Mouse (Mus musculus): ENCODE data around the gene Entpd7. TPM values are rescaled to one million over a fixed set of nuclear protein-coding genes. Genes with fewer than 3 reads are reported as not detected.

Gene Entpd7
- total and polyA plus RNA-seq, 2 experiments from 2014 or later = 6.9 to 8.2 TPM

GRCm38 (mm10) chr19:43754872-43755271 is 65.4 kb downstream of the Entpd7 start:
- TF ChIP-seq CTCF (IDR thresholded peaks at IDR 0.05) = no peak
- Histone ChIP-seq H3K9ac (replicated peaks; ENCODE audit: low read length, poor library complexity, severe bottlenecking) (no peak overlapping the region), H3K9me3 (ENCODE audit: low read length) (no peaks in the 10 kb centered on the region), H3K4me2 (ENCODE audit: low read depth, low read length, poor library complexity, severe bottlenecking) (no peak overlapping the region), H3K4me1 (ENCODE audit: insufficient read depth, low read length) (no peaks in the 10 kb centered on the region), H3K36me3 (ENCODE audit: insufficient read depth, low read length) (0 out of 2 replicates have a peak, but pooled peaks cover 3% of the 10 kb centered on the region), H3K27me3 (ENCODE audit: insufficient read depth, low read length) (no peaks in the 10 kb centered on the region), H3K4me3 (ENCODE audit: low read depth, low read length) (no peak overlapping the region), H3K27ac (ENCODE audit: low read depth, low read length) (no peak overlapping the region)
- ATAC-seq (ENCODE audit: low FRiP score) = no peak
- no peak for DNase-seq (ENCODE audit: low spot score)
- 74% methylated on average over 2 of the region's 2 CpGs for WGBS

- no peak overlapping the region for H3K9ac ChIP-seq (replicated peaks; ENCODE audit: low read length, poor library complexity, severe bottlenecking)
- H3K27ac ChIP-seq (ENCODE audit: low read depth, low read length) = no peak overlapping the region
- H3K9me3 ChIP-seq (ENCODE audit: low read length) = no peaks in the 10 kb centered on the region
- no peak for ATAC-seq (ENCODE audit: low FRiP score)
- peak; percentile 77 for TF ChIP-seq CTCF (IDR thresholded peaks at IDR 0.05)
- H3K4me1 ChIP-seq (ENCODE audit: insufficient read depth, low read length) = no peaks in the 10 kb centered on the region
- no peak overlapping the region for H3K4me2 ChIP-seq (ENCODE audit: low read depth, low read length, poor library complexity, severe bottlenecking)
- no peak overlapping the region for H3K4me3 ChIP-seq (ENCODE audit: low read depth, low read length)
- no peaks in the 10 kb centered on the region for H3K27me3 ChIP-seq (ENCODE audit: insufficient read depth, low read length)
- peak; percentile 67 for DNase-seq (ENCODE audit: low spot score)
- 21% methylated on average over 6 of the region's 6 CpGs for WGBS
- no peaks in the 10 kb centered on the region for H3K36me3 ChIP-seq (ENCODE audit: insufficient read depth, low read length)
These were observed 71.0 kb downstream of the Entpd7 start for GRCm38 (mm10) chr19:43760504-43760903.

DNA sequence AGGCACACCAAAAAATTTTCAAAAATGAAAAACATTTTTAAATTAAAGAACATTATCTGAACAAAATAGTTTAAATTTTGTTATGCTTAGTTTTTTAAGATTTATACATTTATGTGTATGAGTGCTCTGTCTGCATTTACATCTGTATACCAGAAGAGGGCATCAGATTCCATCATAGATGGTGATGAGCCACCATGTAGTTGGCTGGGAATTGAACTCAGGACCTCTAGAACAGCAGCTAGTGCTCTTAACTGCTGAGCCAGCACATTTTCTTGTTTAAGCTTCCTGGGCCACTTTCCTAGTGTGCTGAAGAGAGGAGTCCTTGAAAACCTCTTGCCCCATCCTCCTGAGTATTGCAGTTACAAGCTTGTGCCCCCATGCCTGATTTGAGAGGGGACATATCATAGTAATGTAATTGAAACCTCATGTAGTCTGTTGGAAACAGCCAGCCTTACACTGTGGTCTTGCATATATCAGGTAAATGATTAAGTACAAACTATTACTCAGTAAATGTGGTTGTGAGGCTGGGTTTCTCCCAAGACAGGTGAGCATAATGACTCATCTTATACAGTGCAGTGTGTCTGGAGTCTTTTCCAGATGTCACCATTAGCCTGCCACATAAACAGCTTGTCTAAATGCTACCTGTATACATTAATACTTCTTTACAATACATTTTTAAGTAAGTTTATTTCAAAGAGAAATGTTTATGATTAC is 72.2 kb downstream of the Entpd7 start:
- TF ChIP-seq CTCF (IDR thresholded peaks at IDR 0.05) = 0 out of 2 replicates have a peak, but pooled peaks have one; percentile 7
- no peaks in the 10 kb centered on the region for H3K27me3 ChIP-seq (ENCODE audit: insufficient read depth, low read length)
- no peak overlapping the region for H3K4me3 ChIP-seq (ENCODE audit: low read depth, low read length)
- no peaks in the 10 kb centered on the region for H3K4me1 ChIP-seq (ENCODE audit: insufficient read depth, low read length)
- H3K9ac ChIP-seq (replicated peaks; ENCODE audit: low read length, poor library complexity, severe bottlenecking) = no peak overlapping the region
- H3K27ac ChIP-seq (ENCODE audit: low read depth, low read length) = no peak overlapping the region
- H3K36me3 ChIP-seq (ENCODE audit: insufficient read depth, low read length) = no peaks in the 10 kb centered on the region
- ATAC-seq (ENCODE audit: low FRiP score) (no peak), DNase-seq (ENCODE audit: low spot score) (no peak)
- H3K4me2 ChIP-seq (ENCODE audit: low read depth, low read length, poor library complexity, severe bottlenecking) = no peak overlapping the region
- no peaks in the 10 kb centered on the region for H3K9me3 ChIP-seq (ENCODE audit: low read length)

DNA sequence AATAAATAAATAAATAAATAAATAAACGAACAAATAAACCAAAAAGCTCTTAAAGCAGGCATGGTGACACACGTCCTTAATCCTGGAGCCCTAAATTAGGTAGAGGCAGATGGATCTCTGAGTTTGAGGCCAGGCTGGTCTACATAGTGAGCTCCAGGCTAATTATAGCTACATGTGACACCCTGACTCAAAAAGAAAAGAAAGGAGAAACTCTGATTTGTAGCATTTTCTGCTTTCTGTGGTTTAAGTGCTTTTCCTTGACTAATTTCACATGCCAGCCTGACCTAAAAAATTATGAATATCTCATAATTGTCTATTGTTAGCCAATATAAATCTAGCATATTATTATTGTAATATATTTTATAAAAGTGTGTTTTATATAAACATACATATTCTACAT is 72.9 kb downstream of the Entpd7 start:
- no peaks in the 10 kb centered on the region for H3K27me3 ChIP-seq (ENCODE audit: insufficient read depth, low read length)
- no peak for TF ChIP-seq CTCF (IDR thresholded peaks at IDR 0.05)
- H3K27ac ChIP-seq (ENCODE audit: low read depth, low read length) = no peak overlapping the region
- ATAC-seq (ENCODE audit: low FRiP score) = no peak
- no peaks in the 10 kb centered on the region for H3K36me3 ChIP-seq (ENCODE audit: insufficient read depth, low read length)
- H3K9ac ChIP-seq (replicated peaks; ENCODE audit: low read length, poor library complexity, severe bottlenecking) = no peak overlapping the region
- H3K4me2 ChIP-seq (ENCODE audit: low read depth, low read length, poor library complexity, severe bottlenecking) = no peak overlapping the region
- no peak for DNase-seq (ENCODE audit: low spot score)
- no peaks in the 10 kb centered on the region for H3K9me3 ChIP-seq (ENCODE audit: low read length)
- H3K4me1 ChIP-seq (ENCODE audit: insufficient read depth, low read length) = no peaks in the 10 kb centered on the region
- WGBS = 76% methylated on average over 2 of the region's 2 CpGs
- H3K4me3 ChIP-seq (ENCODE audit: low read depth, low read length) = no peak overlapping the region

DNA sequence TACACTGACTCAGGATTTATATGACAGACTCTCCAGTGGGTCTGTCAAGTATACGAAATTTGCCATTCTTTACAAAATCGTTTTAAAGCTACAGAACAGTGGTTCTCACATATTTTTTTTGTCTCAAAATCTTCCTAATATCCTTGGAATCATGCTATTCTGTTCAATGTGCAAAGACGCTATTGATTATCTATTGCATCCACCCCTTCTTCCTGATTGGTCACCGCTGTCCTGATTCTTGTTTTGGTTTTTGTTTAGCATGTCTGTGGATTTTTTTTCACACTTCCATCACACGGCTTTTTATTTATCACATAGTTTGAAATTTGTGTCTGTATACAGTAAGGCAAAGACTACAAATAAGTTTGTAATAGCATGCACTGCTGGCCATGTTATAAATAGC is 77.0 kb downstream of the Entpd7 start:
- DNase-seq (ENCODE audit: low spot score) (no peak), ATAC-seq (ENCODE audit: low FRiP score) (no peak)
- no peak overlapping the region for H3K9ac ChIP-seq (replicated peaks; ENCODE audit: low read length, poor library complexity, severe bottlenecking)
- no peaks in the 10 kb centered on the region for H3K4me1 ChIP-seq (ENCODE audit: insufficient read depth, low read length)
- 86% methylated on average over 5 of the region's 5 CpGs for WGBS
- no peak overlapping the region for H3K27ac ChIP-seq (ENCODE audit: low read depth, low read length)
- H3K4me3 ChIP-seq (ENCODE audit: low read depth, low read length) = no peak overlapping the region
- no peaks in the 10 kb centered on the region for H3K27me3 ChIP-seq (ENCODE audit: insufficient read depth, low read length)
- H3K4me2 ChIP-seq (ENCODE audit: low read depth, low read length, poor library complexity, severe bottlenecking) = no peak overlapping the region
- no peak for TF ChIP-seq CTCF (IDR thresholded peaks at IDR 0.05)
- H3K9me3 ChIP-seq (ENCODE audit: low read length) = no peaks in the 10 kb centered on the region
- no peaks in the 10 kb centered on the region for H3K36me3 ChIP-seq (ENCODE audit: insufficient read depth, low read length)

GRCm38 (mm10) chr19:43767549-43768322 is 78.3 kb downstream of the Entpd7 start:
- no peaks in the 10 kb centered on the region for H3K36me3 ChIP-seq (ENCODE audit: insufficient read depth, low read length)
- ATAC-seq (ENCODE audit: low FRiP score) (no peak), DNase-seq (ENCODE audit: low spot score) (no peak)
- H3K27ac ChIP-seq (ENCODE audit: low read depth, low read length) = no peak overlapping the region
- H3K9ac ChIP-seq (replicated peaks; ENCODE audit: low read length, poor library complexity, severe bottlenecking) = no peak overlapping the region
- H3K27me3 ChIP-seq (ENCODE audit: insufficient read depth, low read length) = no peaks in the 10 kb centered on the region
- H3K9me3 ChIP-seq (ENCODE audit: low read length) = no peaks in the 10 kb centered on the region
- no peak for TF ChIP-seq CTCF (IDR thresholded peaks at IDR 0.05)
- WGBS = 85% methylated on average over 9 of the region's 9 CpGs
- H3K4me2 ChIP-seq (ENCODE audit: low read depth, low read length, poor library complexity, severe bottlenecking) = no peak overlapping the region
- no peaks in the 10 kb centered on the region for H3K4me1 ChIP-seq (ENCODE audit: insufficient read depth, low read length)
- H3K4me3 ChIP-seq (ENCODE audit: low read depth, low read length) = no peak overlapping the region

Data from midbrain, postnatal 0 days (tissue).